Mouse (Mus musculus) right cerebral cortex, postnatal 36 days (tissue): ENCODE measurements around the gene Rhebl1.
A peak's percentile ranks its signal among the peaks of the same experiment; 100 is the strongest.

Experiments
- DNase-seq, 2 experiments: peaks; one replicate each; pipeline ENCODE4 v3.0.0; 2022; ENCODE audit warnings: low spot score in 2 of 2, mixed read lengths in 1 of 2

The Rhebl1 gene

DNA sequence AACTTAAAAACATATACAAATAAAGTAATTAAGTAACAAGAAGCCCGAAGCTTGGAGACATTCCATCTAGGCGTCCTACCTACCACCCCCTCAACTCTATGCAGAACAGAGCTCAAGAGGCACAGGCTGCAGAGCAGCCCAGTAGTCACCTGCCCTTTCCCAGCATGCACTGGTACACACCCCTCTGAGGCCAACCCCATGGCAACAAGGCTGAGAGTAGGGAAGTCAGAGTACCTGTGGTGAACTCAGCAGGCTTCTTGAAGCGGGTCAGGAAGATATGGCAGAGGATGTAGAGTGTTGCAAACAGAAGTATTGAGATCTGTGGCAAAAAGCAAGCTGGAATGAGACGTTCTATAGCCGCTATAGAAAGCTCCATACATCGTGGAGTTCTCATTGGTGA lies 20.6 kb upstream of the Rhebl1 start:
- DNase-seq: no peak

DNA sequence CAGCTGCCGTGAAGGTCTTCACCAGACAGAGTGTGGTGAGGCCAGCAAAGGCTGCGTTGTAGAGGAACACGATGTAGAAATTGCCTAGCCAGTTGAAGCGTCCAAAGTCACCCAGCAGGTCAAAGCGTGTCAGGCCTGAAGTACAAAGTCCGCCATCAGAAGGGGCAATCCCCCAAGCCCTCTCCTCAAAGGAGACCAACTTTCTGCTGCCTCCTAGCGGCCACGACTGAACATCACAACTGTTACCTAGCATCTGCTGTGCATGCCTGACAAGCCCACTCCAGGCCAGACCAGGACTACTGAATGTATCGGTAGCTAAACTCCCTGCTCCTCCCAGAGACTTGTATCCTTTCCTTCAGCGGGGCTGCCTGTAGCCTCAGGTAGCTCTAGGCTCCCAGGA lies 10.4 kb upstream of the Rhebl1 start:
- no peak for DNase-seq

DNA sequence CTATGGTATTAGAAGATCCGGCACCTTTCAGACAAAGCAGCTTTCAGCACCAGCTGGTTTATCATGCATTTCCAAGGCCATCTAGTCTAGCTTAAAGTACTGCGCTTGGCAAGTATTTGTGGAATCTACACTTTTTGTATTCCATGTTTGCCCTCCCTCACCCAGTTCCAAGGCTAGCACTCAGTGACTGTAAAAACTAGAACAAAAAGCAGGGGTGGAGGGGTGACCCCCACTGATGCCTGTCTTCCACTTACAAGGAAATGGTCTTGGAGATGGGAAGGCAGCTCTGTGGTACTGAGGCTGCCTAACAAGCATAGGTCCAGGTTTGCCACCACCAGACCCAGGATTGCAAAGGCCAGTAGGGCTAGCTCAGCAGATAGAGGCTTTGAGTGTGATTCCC lies 8.3 kb upstream of the Rhebl1 start:
- DNase-seq: no peak

- DNase-seq: no peak
Measured at GRCm38 (mm10) chr15:98901530-98901929, 7.2 kb upstream of the Rhebl1 start.

DNA sequence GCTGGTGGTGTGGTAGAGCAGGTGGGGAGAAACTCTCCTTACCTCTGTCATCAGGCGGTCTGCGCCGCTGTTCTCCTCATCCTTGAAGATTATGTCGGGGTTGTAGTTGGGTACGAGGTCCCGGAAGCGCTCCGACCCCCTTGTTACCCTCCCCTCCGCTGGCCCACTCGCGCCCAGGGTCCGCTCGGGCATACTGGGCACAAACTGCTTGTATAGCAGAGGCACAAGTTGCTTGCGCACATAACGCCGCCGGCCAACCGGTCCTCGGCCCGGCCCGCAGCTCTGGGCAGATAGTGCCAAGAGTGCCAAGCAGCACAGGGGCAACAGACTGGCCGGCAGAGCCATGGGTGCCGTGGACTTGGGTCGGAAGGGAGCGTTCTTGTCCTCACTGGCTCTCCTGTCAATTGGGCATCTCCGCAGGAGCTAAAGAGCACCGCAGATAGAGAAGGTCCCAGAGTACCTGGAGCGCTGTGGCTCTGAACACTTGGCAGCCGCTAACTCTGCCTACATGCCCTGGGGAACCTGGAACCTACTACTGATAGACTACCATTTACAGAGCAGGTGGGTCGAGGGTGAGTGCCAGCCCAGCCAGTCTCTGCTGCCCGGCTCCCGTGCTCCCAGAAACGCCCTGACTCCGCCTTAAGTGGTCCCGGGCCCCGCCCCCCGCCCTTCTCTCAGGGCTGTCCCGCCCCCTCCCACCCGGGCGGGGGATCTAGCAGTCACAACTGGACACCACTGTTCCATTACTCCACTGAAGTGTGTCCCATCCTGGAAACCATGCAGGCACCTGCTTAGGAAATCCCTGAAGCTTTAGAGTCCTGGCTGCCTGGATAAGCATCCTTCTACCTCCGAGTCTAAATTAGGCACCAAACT lies 3.8 kb upstream of the Rhebl1 start, which contains the start of gene Dhh:
TSS of gene Dhh (minus strand) at position 613 of the 873 bp plus-strand sequence.
- DNase-seq: no peak

DNA sequence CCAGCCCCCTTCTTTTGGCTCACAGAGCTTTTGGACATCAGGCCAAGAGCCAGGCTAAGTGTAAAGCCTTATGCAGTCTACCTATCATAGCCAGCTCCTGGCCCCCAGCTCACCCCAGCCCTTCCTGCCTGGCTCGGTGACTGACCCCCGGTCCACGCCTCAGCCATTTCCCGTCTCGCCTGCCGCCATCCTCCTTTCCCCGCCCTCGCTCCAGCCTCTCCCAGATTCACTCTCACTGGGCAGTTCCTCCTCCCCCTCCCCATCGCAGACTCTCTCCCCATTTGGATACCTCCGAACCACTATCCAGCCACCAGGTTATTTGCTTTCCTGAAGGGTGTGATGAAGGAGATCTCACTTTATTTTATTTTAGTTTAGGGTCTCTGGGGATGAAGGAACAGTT lies 3.2 kb upstream of the Rhebl1 start:
- DNase-seq: no peak

DNA sequence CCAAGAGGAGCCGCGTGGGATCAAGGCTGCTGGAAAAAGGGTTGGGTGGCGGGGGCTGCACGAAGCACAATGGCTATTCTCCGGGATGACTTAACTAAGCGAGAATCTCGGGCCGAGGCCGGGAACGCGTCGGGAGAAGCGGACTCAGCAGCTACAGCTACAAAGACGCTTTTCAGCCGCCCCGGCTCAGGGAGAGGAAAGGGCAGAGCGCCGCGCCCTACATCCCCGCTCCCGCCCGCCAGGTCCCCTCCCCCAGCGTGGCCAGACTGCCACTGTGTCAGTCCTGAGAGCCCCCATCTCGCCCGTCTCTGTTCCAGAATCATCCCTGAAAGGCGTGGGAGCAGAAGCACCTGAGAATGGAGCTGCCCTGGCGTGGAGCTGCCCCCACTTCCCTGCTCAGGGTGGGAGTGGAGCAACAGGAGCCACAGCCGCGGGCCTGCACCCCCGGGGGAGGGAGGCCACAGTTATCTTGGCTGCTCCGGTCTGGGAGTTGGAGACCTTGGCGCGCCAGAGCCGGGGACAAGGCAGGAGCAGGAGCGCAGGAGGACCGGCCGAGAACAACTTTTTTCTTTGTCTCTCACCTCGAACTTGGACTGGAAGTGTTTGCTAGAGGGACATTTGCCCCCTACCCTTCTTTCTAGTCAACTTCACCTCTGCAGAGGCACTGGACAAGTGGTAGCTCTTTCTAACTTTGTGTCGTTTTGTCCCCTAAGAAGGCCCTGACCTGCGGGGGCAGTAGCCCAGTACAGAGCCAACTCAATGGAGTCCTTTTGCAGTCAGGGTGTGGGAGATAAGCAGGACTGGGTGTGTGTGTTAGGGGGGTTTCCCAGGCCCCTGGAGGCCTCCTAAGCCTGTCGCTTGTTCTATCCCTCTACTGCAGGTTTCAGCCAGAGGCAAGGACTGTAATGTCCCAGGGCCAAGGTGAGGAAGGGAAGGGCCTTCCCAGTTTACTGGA lies 1.6 kb upstream of the Rhebl1 start:
- DNase-seq: no peak

DNA sequence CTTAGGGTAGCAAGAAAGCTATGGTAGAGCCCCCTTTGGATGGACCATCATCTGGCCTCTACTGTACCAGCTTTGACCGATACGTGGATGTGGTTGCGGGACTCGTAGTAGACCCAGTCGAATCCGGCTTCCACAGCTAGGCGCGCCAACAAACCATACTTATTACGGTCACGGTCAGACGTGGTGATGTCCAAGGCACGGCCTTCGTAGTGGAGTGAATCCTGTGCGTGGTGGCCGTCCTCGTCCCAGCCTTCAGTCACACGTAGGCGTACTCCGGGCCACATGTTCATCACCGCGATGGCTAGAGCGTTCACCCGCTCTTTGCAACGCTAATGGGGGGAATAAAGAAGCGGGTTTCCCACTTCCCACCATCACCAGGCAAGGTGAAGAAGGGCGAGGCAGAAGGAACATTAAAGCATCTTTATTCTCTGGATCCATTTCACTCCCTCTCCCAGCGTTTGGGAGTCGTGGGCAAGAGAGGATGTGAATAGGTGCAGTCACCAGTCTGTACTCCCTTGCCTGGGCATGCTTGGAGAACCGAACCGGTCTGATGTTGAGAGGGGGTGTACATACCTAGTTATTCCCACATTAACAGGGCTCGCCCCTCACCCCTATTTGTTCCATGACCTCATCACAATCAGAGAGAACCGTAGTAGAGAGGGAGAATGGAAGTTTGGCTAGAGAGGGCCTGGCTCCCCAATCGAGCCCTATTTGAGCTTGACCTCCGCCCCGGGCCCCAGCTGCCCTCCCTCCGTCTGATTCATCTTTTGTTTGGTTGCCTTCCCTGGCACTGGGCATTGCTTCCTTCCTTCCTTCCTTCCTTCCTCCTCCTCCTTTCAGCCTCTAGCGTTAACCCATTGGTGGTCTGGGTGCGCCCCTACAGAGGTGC lies 650 bp upstream of the Rhebl1 start:
- DNase-seq: no peak

DNA sequence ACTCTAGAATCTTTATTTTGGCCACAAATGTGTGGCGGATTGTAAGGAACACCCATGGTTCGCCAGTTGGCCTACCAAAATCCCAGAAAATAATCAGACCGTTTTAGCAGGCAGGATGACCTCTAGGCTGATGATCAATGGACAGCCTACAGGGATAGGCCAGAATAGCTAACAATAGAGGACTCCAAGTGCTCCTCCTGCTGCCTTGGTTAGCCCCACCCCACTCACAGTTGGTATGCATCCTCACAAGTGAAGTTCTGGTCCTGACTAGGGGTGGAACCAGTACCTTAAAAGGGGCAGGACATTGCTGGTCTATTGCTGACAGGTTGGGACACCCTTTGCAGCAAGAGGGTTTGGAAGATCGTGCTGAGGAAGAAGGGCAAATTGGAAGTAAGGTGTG lies 1.3 kb downstream of the Rhebl1 start:
- no peak for DNase-seq

DNA sequence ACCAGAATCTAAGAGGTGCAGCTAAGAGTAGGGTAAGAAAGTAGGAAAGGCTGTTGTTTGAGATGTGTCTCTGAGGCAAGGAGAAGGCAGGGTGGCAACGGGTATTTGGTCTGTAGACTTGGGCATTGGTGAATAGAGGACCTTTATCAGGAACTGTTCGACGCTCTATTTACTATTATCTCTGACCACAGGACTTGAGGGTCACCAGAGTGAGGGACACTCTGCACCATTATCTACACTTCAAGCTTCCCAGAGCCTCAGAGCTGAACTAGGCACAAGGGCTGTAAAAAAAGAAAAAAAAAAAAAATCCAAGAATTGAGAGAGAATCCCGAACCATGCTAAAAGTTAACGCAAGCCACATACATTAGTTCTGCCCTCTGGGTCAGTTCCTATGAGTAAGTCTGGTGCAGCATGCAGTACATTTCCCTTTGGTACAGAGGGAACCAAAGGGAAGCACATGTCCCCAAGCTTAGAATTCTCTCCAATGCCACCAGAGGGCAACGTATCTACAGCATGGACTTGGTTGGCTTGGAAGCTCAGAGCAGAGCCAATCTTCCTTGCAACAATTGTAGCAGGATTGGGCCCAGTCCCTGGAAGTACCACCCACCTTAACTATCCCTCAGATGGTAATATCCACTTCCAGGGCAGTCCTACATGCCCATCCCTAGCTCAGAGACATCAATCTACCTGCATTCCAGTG lies 2.3 kb downstream of the Rhebl1 start:
- DNase-seq: peak in 1 of 2 experiments; percentile 59

- no peak for DNase-seq
Measured at GRCm38 (mm10) chr15:98891198-98891742, 3.1 kb downstream of the Rhebl1 start.

- no peak for DNase-seq
Measured at GRCm38 (mm10) chr15:98887526-98887925, 6.8 kb downstream of the Rhebl1 start.

GRCm38 (mm10) chr15:98886667-98887387 lies 7.5 kb downstream of the Rhebl1 start:
- DNase-seq: no peak

DNA sequence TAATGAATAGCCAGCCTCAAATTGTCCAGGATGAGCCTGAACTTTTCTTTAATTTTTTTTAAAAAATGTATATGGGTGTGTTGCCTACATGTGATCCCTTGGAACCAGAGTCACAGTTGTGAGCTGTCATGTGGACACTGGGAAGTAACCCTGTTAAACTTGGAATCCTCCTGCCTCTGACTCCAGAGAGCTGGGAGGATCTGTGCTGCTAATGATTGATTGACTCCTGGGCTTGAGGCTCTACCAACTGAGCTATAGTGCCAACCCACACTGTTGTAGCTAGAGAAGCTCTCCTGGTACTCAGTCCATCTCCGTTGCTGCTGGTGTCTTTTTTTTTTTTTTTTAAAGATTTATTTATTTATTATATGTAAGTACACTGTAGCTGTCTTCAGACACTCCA lies 10.2 kb downstream of the Rhebl1 start:
- no peak for DNase-seq

- DNase-seq: no peak
Measured at GRCm38 (mm10) chr15:98883661-98884060, 10.7 kb downstream of the Rhebl1 start.

- DNase-seq: no peak
Measured at GRCm38 (mm10) chr15:98881656-98882008, 12.7 kb downstream of the Rhebl1 start.

DNA sequence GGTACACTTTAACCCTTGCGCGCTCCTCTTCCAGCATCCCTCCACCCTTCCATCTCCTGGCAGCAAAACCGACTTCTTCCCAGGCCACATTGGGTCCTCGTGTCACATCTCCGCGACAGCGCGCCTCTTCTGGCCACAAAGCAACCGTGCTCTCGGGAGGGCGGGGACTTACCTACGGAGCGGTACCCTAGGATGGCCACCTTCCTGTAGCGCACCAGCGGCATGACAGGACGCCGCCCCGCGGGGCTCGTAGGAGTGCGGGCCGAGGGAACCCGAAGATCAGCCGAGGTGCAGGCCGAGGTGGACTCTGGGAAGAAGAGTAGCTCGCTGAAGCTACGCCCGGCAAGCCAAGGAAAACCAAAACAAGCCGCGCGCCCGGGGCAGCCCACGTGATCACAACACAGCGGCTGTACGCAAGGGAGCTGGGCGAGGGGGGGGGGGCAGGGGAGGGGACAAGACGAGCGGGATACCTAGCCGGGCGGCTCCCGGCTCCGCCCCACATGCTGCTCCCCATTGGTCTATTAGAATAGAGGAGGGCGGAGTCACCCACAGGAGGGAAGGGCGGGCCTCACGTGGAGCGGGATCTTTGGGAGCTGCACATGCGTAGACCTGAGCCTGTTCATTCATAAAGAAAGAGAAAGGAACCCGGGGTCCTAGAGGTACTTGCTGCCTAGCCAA lies 13.2 kb downstream of the Rhebl1 start:
- peak; percentile 91 to 93 for DNase-seq

DNA sequence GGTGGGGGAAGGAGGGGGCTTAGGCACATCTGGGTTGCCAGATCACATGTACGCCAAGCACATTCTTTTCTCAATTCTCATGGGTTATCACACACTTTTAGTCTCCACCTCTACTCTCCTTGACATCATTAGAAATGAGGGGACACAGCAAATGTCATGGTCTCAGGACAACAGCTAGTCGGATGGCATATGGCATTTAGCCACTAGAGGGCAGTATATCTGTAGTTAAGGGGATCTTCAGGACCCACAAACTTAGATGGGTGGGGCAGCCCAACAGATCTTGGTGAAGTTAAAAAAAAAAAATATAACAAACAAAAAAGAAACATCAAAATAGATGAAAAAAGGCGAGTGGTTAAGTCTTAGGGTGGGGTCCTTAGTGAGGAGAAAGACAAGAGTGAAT lies 17.0 kb downstream of the Rhebl1 start:
- DNase-seq: no peak
